In genomic region chr4:141723673-141724068, GRCm38 (mm10) we compare ENCODE assay signal across 9 mouse cellular contexts. TPM values are rescaled to one million over a fixed set of nuclear protein-coding genes. Genes with fewer than 3 reads are reported as not detected.
DNase-seq lines count a peak whose midpoint lies in the region; ATAC-seq and TF ChIP-seq lines count a peak whose summit lies in the region.
"Had no signal": no experiment of that assay in that cellular context is flagged by ENCODE, and none has a peak within 500 bp of the region (broad histone marks: within the 10 kb centered on the region; RNA-seq: fewer than 3 reads in every experiment).

No protein-coding gene starts in this region.

- H3K9ac ChIP-seq in heart, embryonic 16.5 days (ENCODE audit: low read length), result peak overlapping the region; percentile 99
- H3K9ac ChIP-seq in liver, embryonic 12.5 days, result peak overlapping the region; percentile 99

- H3K4me1 ChIP-seq in heart, embryonic 16.5 days (ENCODE audit: control insufficient read depth, insufficient read depth, low read length), result peaks cover 26% of the 10 kb centered on the region
- peaks cover 56% of the 10 kb centered on the region for H3K4me1 ChIP-seq in E14TG2a.4 (replicated peaks; ENCODE audit: low read depth, low read length)
- H3K4me1 ChIP-seq in liver, embryonic 12.5 days, result peaks cover 64% of the 10 kb centered on the region

- no peak for TF ChIP-seq CTCF in E14TG2a.4 (conservative IDR thresholded peaks at IDR 0.05; ENCODE audit: low read length)

- peak overlapping the region; percentile 97 for H3K27ac ChIP-seq in heart, embryonic 16.5 days (ENCODE audit: low read length)
- peak overlapping the region; percentile 96 for H3K27ac ChIP-seq in liver, embryonic 12.5 days

- 10% methylated on average over 13 of the region's 13 CpGs for WGBS in heart, embryonic 16.5 days
- WGBS in liver, embryonic 12.5 days (ENCODE audit: insufficient replicate concordance), result 8% methylated on average over 13 of the region's 13 CpGs

- ATAC-seq in heart, embryonic 16.5 days (replicated peaks; ENCODE audit: extremely low read depth, insufficient read depth, low FRiP score), result no peak
- ATAC-seq in erythroid progenitor cell, adult 5-6 weeks (replicated peaks; ENCODE audit: low FRiP score, poor library complexity, severe bottlenecking), result peak; percentile 43; the same call in 1 of the 2 replicates
- peak; percentile 54 for ATAC-seq in liver, embryonic 12.5 days
- ATAC-seq in granulocyte monocyte progenitor cell, adult 5-6 weeks (replicated peaks; ENCODE audit: poor library complexity, severe bottlenecking), result no peak

- intact Hi-C loops in heart, postnatal 36 days (cut with DNase I), result loop anchor here (2.0 to 5.0 kb wide), 3 partner anchors 44 to 64 kb away; no protein-coding TSS in a partner anchor

- peak overlapping the region; percentile 92 for H3K4me2 ChIP-seq in heart, embryonic 16.5 days (ENCODE audit: low read depth, low read length)
- peak overlapping the region; percentile 93 for H3K4me2 ChIP-seq in liver, embryonic 12.5 days

- no peaks in the 10 kb centered on the region; the same call in 1 of the 2 replicates for H3K9me3 ChIP-seq in heart, embryonic 16.5 days (replicated peaks; ENCODE audit: control insufficient read depth, low read length)
- no peaks in the 10 kb centered on the region for H3K9me3 ChIP-seq in E14TG2a.4 (ENCODE audit: low read length)
- H3K9me3 ChIP-seq in liver, embryonic 12.5 days (replicated peaks), result peaks cover 5% of the 10 kb centered on the region; the same call in 1 of the 2 replicates

- no peak for DNase-seq in heart, postnatal 36 days
- DNase-seq in adrenal gland, postnatal 10 days, result no peak
- DNase-seq in cerebellum, adult 9-10 months, result no peak

- H3K36me3 ChIP-seq in heart, embryonic 16.5 days (ENCODE audit: control insufficient read depth, insufficient read depth), result peaks cover 5% of the 10 kb centered on the region; the same call in 1 of the 2 replicates
- H3K36me3 ChIP-seq in E14TG2a.4 (ENCODE audit: insufficient read depth, low read length), result peaks cover 28% of the 10 kb centered on the region
- H3K36me3 ChIP-seq in liver, embryonic 12.5 days, result peaks cover 23% of the 10 kb centered on the region

- no peaks in the 10 kb centered on the region for H3K27me3 ChIP-seq in heart, embryonic 16.5 days (ENCODE audit: control insufficient read depth, insufficient read depth, low read length)
- peaks cover 4% of the 10 kb centered on the region; the same call in 1 of the 2 replicates for H3K27me3 ChIP-seq in E14TG2a.4 (ENCODE audit: insufficient read depth, low read length)
- H3K27me3 ChIP-seq in liver, embryonic 12.5 days (replicated peaks), result no peaks in the 10 kb centered on the region

- H3K4me3 ChIP-seq in heart, embryonic 16.5 days (ENCODE audit: low read length), result peak overlapping the region; percentile 99
- H3K4me3 ChIP-seq in E14TG2a.4 (replicated peaks; ENCODE audit: low read length), result peak overlapping the region; percentile 94
- peak overlapping the region; percentile 96 for H3K4me3 ChIP-seq in liver, embryonic 12.5 days

RNA-seq across cellular contexts. Expression of gene Ddi2, which starts 0.5 kb away (rescaled TPM):
- 14.1 and 15.1 TPM in 2 replicates for polyA plus RNA-seq in heart, embryonic 16.5 days (2015; fragmentation: Nextera tagmentation; extraction: Ambion mirVana)
- total RNA-seq in heart, postnatal 36 days (2021), result 10 to 100 TPM; 30.7 to 31.0 TPM
- 22.7 and 29.8 TPM in 2 replicates for total RNA-seq in erythroid progenitor cell, adult 5-6 weeks (2015; ENCODE audit: low replicate concordance)
- total RNA-seq in erythroid progenitor cell, adult 5-6 weeks (2017; ENCODE audit: low replicate concordance), result 35.1 and 37.0 TPM in 2 replicates
- 28.0 and 28.6 TPM in 2 replicates for polyA plus RNA-seq in liver, embryonic 12.5 days (2016; fragmentation: Nextera tagmentation; extraction: Ambion mirVana)
- total RNA-seq in granulocyte monocyte progenitor cell, adult 5-6 weeks (2014; fragmentation: Nextera tagmentation), result 27.4 and 32.9 TPM in 2 replicates
- 26.8 and 32.7 TPM in 2 replicates for total RNA-seq in granulocyte monocyte progenitor cell, adult 5-6 weeks (2017)
- 10 to 100 TPM; 48.6 to 59.9 TPM for total RNA-seq in adrenal gland, postnatal 10 days (2021)

RNA-seq across cellular contexts. Expression of gene Agmat, which starts 22.8 kb away (rescaled TPM):
- polyA plus RNA-seq in heart, embryonic 16.5 days (2015; fragmentation: Nextera tagmentation; extraction: Ambion mirVana), result 0.71 and 1.2 TPM in 2 replicates
- under 1 TPM in 1 of 2 experiments, not detected in 1; 0.19 TPM for total RNA-seq in heart, postnatal 36 days (2021)
- total RNA-seq in erythroid progenitor cell, adult 5-6 weeks (2015; ENCODE audit: low replicate concordance), result 1.3 TPM in 1 of 2 replicates, not detected in the other
- not detected in 2 replicates for total RNA-seq in erythroid progenitor cell, adult 5-6 weeks (2017; ENCODE audit: low replicate concordance)
- 16.0 and 16.3 TPM in 2 replicates for polyA plus RNA-seq in liver, embryonic 12.5 days (2016; fragmentation: Nextera tagmentation; extraction: Ambion mirVana)
- total RNA-seq in granulocyte monocyte progenitor cell, adult 5-6 weeks (2014; fragmentation: Nextera tagmentation), result not detected in 2 replicates
- total RNA-seq in granulocyte monocyte progenitor cell, adult 5-6 weeks (2017), result not detected in 2 replicates
- total RNA-seq in adrenal gland, postnatal 10 days (2021), result 10 to 100 TPM; 15.6 to 34.4 TPM

RNA-seq across cellular contexts. Expression of gene Rsc1a1, which starts 38.3 kb away (rescaled TPM):
- 0.21 TPM in 1 of 2 replicates, not detected in the other for polyA plus RNA-seq in heart, embryonic 16.5 days (2015; fragmentation: Nextera tagmentation; extraction: Ambion mirVana)
- total RNA-seq in heart, postnatal 36 days (2021), result under 1 TPM in 1 of 2 experiments, not detected in 1; 1.00 TPM
- not detected in 2 replicates for total RNA-seq in erythroid progenitor cell, adult 5-6 weeks (2015; ENCODE audit: low replicate concordance)
- not detected in 2 replicates for total RNA-seq in erythroid progenitor cell, adult 5-6 weeks (2017; ENCODE audit: low replicate concordance)
- polyA plus RNA-seq in liver, embryonic 12.5 days (2016; fragmentation: Nextera tagmentation; extraction: Ambion mirVana), result 0.74 TPM in 1 of 2 replicates, not detected in the other
- 6.8 and 15.2 TPM in 2 replicates for total RNA-seq in granulocyte monocyte progenitor cell, adult 5-6 weeks (2014; fragmentation: Nextera tagmentation)
- 9.5 and 11.3 TPM in 2 replicates for total RNA-seq in granulocyte monocyte progenitor cell, adult 5-6 weeks (2017)
- 1 to 10 TPM; 2.8 to 3.5 TPM for total RNA-seq in adrenal gland, postnatal 10 days (2021)
- total RNA-seq: left cerebral cortex, postnatal 14 days had no signal

RNA-seq across cellular contexts. Expression of gene Plekhm2, which starts 59.0 kb away (rescaled TPM):
- 4.9 and 6.2 TPM in 2 replicates for polyA plus RNA-seq in heart, embryonic 16.5 days (2015; fragmentation: Nextera tagmentation; extraction: Ambion mirVana)
- 100 to 1,000 TPM; 103 to 112 TPM for total RNA-seq in heart, postnatal 36 days (2021)
- 10.1 and 17.3 TPM in 2 replicates for total RNA-seq in erythroid progenitor cell, adult 5-6 weeks (2015; ENCODE audit: low replicate concordance)
- 2.3 and 4.9 TPM in 2 replicates for total RNA-seq in erythroid progenitor cell, adult 5-6 weeks (2017; ENCODE audit: low replicate concordance)
- 1.9 and 2.4 TPM in 2 replicates for polyA plus RNA-seq in liver, embryonic 12.5 days (2016; fragmentation: Nextera tagmentation; extraction: Ambion mirVana)
- 11.5 and 17.0 TPM in 2 replicates for total RNA-seq in granulocyte monocyte progenitor cell, adult 5-6 weeks (2014; fragmentation: Nextera tagmentation)
- 7.2 and 11.2 TPM in 2 replicates for total RNA-seq in granulocyte monocyte progenitor cell, adult 5-6 weeks (2017)
- total RNA-seq in adrenal gland, postnatal 10 days (2021), result 10 to 100 TPM; 37.6 to 42.2 TPM

Comparison
In these comparisons a context has a peak if more than half of its experiments do, and no peak if none do; other contexts are left out.
1. ATAC-seq: peak in erythroid progenitor cell, adult 5-6 weeks (single experiment) and liver, embryonic 12.5 days (single experiment); none in heart, embryonic 16.5 days (single experiment) and granulocyte monocyte progenitor cell, adult 5-6 weeks (single experiment).
2. RNA of gene Agmat, which starts 22.8 kb away (total RNA-seq): 15.6 to 34.4 TPM in adrenal gland, postnatal 10 days; 1.3 TPM in erythroid progenitor cell, adult 5-6 weeks, 0.19 TPM in heart, postnatal 36 days and not detected in granulocyte monocyte progenitor cell, adult 5-6 weeks; every median in the first group is over 4 times any median in the second.
3. Peak in every context shown above with its lines, with median percentiles within 50 percentile points of each other: H3K4me3 ChIP-seq.